8 mouse cellular contexts compared by ENCODE assay signal in the genomic region with DNA sequence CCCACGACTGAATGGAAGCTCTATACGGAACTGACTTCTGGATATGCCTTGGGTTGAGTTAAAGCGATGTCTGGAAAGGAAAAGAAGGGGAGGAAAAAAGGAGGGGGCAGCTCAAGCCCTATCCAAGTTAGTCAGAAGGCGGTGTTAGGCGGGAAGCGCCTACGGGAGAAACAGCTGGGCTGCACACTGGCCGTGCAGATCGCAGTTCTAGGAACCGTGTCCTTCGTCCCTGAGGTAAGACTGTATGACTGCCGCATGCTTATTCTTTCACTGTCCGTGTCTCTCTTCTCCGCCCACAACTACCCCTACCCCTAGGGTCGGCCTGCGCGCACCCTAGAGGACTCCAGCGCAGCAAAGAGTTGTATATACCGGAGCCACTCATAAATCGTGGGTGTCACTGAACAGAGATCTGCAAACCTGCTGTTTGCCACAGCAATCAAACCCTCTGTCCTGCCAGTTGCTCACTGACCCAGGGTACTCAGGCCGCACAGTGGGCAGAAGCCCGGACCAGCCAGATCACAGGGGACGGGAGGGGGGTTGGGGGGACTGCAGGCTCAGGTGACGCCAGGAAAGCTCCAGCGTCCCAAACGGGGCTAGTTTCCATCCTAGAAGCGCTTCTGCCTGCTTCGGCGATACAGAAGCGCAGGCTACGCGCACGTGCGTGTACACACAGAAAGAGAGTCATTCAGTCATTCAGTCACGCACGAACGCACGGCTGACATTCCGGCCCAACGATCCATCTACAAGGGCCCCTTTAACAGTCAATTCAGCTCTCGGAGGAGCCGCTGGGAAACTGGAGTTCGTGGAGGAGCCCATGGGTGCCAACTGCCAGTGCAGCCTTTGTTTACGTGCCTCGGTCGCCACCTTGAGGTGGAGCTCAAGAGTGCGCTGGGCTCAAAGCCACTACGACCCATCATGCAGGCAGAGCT. TPM values are rescaled to one million over a fixed set of nuclear protein-coding genes. Genes with fewer than 3 reads are reported as not detected.
DNase-seq lines count a peak whose midpoint lies in the region; ATAC-seq lines count a peak whose summit lies in the region.

No protein-coding gene starts in this region.

- peaks cover 44% of the 10 kb centered on the region for H3K27me3 ChIP-seq in hindbrain, embryonic 11.5 days (ENCODE audit: control insufficient read depth, insufficient read depth, low read length)

- peak overlapping the region; percentile 36 for H3K4me3 ChIP-seq in hindbrain, embryonic 11.5 days (ENCODE audit: low read depth, low read length)

- H3K4me2 ChIP-seq in hindbrain, embryonic 11.5 days (replicated peaks; ENCODE audit: low read depth, low read length), result peak overlapping the region; percentile 75

- DNase-seq in MN1 (ENCODE audit: low spot score), result peak; percentile 25
- DNase-seq in cerebellum, adult 9-11 months, result peak; percentile 72
- peak; percentile 58 to 90 for DNase-seq in frontal cortex, adult 2 months (ENCODE audit: extremely low spot score in 1 of 2, low spot score in 1 of 2)
- peak; percentile 88 for DNase-seq in hindbrain, embryonic 11.5 days (ENCODE audit: low spot score)
- peak; percentile 92 to 93 for DNase-seq in layer of hippocampus, postnatal 10 days (ENCODE audit: low spot score in 2 of 2)
- DNase-seq in lung, postnatal 10 days, result peak; percentile 90
- peak; percentile 85 for DNase-seq in ovary, postnatal 36 days (ENCODE audit: low spot score)
- peak; percentile 79 for DNase-seq in thymus, postnatal 14 days

- H3K27ac ChIP-seq in hindbrain, embryonic 11.5 days (ENCODE audit: low read depth, low read length), result no peak overlapping the region

- peaks cover 10% of the 10 kb centered on the region for H3K4me1 ChIP-seq in hindbrain, embryonic 11.5 days (replicated peaks; ENCODE audit: control insufficient read depth, insufficient read depth, low read length)

- no peaks in the 10 kb centered on the region for H3K9me3 ChIP-seq in hindbrain, embryonic 11.5 days (ENCODE audit: control insufficient read depth, low read length)

- H3K9ac ChIP-seq in hindbrain, embryonic 11.5 days (ENCODE audit: low read depth, low read length), result peak overlapping the region; percentile 35; the same call in 1 of the 2 replicates

- WGBS in hindbrain, embryonic 11.5 days, result under 1% methylated on average over 48 of the region's 48 CpGs

- ATAC-seq in hindbrain, embryonic 11.5 days (ENCODE audit: low FRiP score), result peak; percentile 82

- H3K36me3 ChIP-seq in hindbrain, embryonic 11.5 days (ENCODE audit: control insufficient read depth, insufficient read depth, low read length), result no peaks in the 10 kb centered on the region

RNA-seq across cellular contexts. Expression of gene 1110004F10Rik, which starts 0.6 kb away (rescaled TPM):
- 153 and 162 TPM in 2 replicates for polyA plus RNA-seq in frontal cortex, adult 2 months (2012; rRNA removed)
- polyA plus RNA-seq in hindbrain, embryonic 11.5 days (2014; fragmentation: Nextera tagmentation; extraction: Ambion mirVana), result 358 and 405 TPM in 2 replicates
- 100 to 1,000 TPM; 115 to 147 TPM for total RNA-seq in layer of hippocampus, postnatal 10 days (2021)

RNA-seq across cellular contexts. Expression of gene Sox6, which starts 1.2 kb away (rescaled TPM):
- polyA plus RNA-seq in frontal cortex, adult 2 months (2012; rRNA removed), result 6.9 and 8.1 TPM in 2 replicates
- 43.3 and 49.4 TPM in 2 replicates for polyA plus RNA-seq in hindbrain, embryonic 11.5 days (2014; fragmentation: Nextera tagmentation; extraction: Ambion mirVana)
- 10 to 100 TPM; 28.9 to 34.8 TPM for total RNA-seq in layer of hippocampus, postnatal 10 days (2021)

RNA-seq across cellular contexts. Expression of gene Gm4353, which starts 44.6 kb away (rescaled TPM):
- polyA plus RNA-seq in frontal cortex, adult 2 months (2012; rRNA removed), result 0.44 and 0.74 TPM in 2 replicates
- polyA plus RNA-seq in hindbrain, embryonic 11.5 days (2014; fragmentation: Nextera tagmentation; extraction: Ambion mirVana), result 0.97 and 1.1 TPM in 2 replicates
- total RNA-seq in layer of hippocampus, postnatal 10 days (2021), result 1 to 10 TPM; 3.7 to 4.7 TPM

Comparison
In these comparisons a context has a peak if more than half of its experiments do, and no peak if none do; other contexts are left out.
1. DNase-seq: peak in every context shown above with its lines; median percentile 92 in layer of hippocampus, postnatal 10 days; 90 in lung, postnatal 10 days; 88 in hindbrain, embryonic 11.5 days; 85 in ovary, postnatal 36 days; 79 in thymus, postnatal 14 days; 74 in frontal cortex, adult 2 months; 72 in cerebellum, adult 9-11 months; 25 in MN1.